Comparison of ENCODE assay signal across 8 mouse cellular contexts in the genomic region with DNA sequence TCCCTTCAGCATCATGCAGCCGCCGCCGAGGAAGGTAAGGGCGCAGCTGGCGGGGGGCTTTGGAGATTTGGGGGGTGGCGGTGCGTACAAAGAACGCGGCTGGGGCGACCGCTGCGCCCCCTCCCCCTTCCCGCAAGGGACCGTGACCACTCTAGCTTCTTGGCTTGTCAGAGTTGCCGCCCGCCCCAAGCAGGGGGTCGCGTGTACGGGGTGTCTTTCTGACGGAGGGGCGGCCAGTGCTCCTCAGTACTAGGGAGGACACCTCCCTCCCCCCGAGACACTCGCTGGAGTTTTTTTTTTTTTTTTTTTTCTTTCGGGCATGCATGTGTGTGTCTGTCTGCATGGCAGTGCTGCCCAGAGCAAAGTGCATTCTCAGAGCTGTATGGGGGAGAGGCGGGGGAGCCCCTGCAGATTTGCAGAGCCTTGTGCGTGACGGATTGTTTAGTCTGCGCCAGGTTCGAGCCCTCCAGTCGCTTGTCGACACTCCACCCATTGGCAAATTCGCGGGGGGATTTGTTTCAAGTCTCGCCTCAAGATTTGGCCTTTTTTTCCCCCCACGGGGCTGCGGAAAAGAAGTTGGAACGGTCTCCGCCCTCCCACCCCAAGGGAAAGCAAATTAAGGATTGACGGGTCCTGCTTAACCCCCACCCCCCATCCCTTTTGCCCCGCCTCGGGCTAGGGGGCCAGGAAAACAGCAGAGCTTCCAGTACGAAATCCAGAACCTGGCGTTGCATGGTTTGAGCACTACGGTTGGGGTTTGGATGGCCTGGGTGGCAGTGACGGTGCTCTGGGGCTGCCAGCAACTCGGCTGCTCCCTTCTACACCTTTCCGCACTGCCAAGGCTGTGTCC. TPM values are rescaled to one million over a fixed set of nuclear protein-coding genes. Genes with fewer than 3 reads are reported as not detected.
DNase-seq lines count a peak whose midpoint lies in the region; ATAC-seq and TF ChIP-seq lines count a peak whose summit lies in the region.

No protein-coding gene starts in this region.

- H3K36me3 ChIP-seq in hindbrain, embryonic 13.5 days: peaks cover 20% of the 10 kb centered on the region
- peaks cover 23% of the 10 kb centered on the region for H3K36me3 ChIP-seq in limb, embryonic 12.5 days
- H3K36me3 ChIP-seq in midbrain, embryonic 13.5 days: peaks cover 16% of the 10 kb centered on the region

- peaks cover 3% of the 10 kb centered on the region; the same call in 1 of the 2 replicates for H3K4me1 ChIP-seq in bone marrow, adult 2 months (ENCODE audit: control insufficient read depth, insufficient read depth, low read length)
- peaks cover 3% of the 10 kb centered on the region; the same call in 1 of the 2 replicates for H3K4me1 ChIP-seq in embryonic fibroblast, embryonic 13.5 days (ENCODE audit: control insufficient read depth, insufficient read depth, low read length)
- peaks cover 19% of the 10 kb centered on the region for H3K4me1 ChIP-seq in hindbrain, embryonic 13.5 days (replicated peaks)
- H3K4me1 ChIP-seq in limb, embryonic 12.5 days (replicated peaks): peaks cover 15% of the 10 kb centered on the region
- H3K4me1 ChIP-seq in midbrain, embryonic 13.5 days (replicated peaks): peaks cover 30% of the 10 kb centered on the region

- no peaks in the 10 kb centered on the region for H3K27me3 ChIP-seq in hindbrain, embryonic 13.5 days
- 0 out of 2 replicates have a peak, but pooled peaks cover 2% of the 10 kb centered on the region for H3K27me3 ChIP-seq in limb, embryonic 12.5 days
- H3K27me3 ChIP-seq in midbrain, embryonic 13.5 days: no peaks in the 10 kb centered on the region

- DNase-seq in layer of hippocampus, adult 11-12 months (ENCODE audit: low spot score): peak; percentile 21
- no peak for DNase-seq in layer of hippocampus, adult 9-10 months (ENCODE audit: low spot score)
- peak; percentile 63 for DNase-seq in thymus, postnatal 0 days (ENCODE audit: low spot score)

- no peak for TF ChIP-seq POLR2A in bone marrow, adult 2 months (IDR thresholded peaks at IDR 0.05; ENCODE audit: borderline replicate concordance, control insufficient read depth, low read depth, low read length)
- TF ChIP-seq POLR2A in embryonic fibroblast, embryonic 13.5 days (IDR thresholded peaks at IDR 0.05; ENCODE audit: low read depth, low read length): peak; percentile 32; the same call in 1 of the 2 replicates

- TF ChIP-seq CTCF in bone marrow, adult 2 months (IDR thresholded peaks at IDR 0.05; ENCODE audit: control insufficient read depth, insufficient read depth, low read length): no peak
- TF ChIP-seq CTCF in embryonic fibroblast, embryonic 13.5 days (IDR thresholded peaks at IDR 0.05; ENCODE audit: borderline replicate concordance, insufficient read depth, low read length): no peak

- H3K27ac ChIP-seq in bone marrow, adult 2 months (ENCODE audit: control insufficient read depth, insufficient read depth, low read depth, low read length, poor library complexity): peak overlapping the region; percentile 91
- H3K27ac ChIP-seq in embryonic fibroblast, embryonic 13.5 days (ENCODE audit: insufficient read depth, low read length): peak overlapping the region; percentile 76
- H3K27ac ChIP-seq in hindbrain, embryonic 13.5 days: peak overlapping the region; percentile 100
- H3K27ac ChIP-seq in limb, embryonic 12.5 days: peak overlapping the region; percentile 99
- peak overlapping the region; percentile 100 for H3K27ac ChIP-seq in midbrain, embryonic 13.5 days

- H3K4me2 ChIP-seq in hindbrain, embryonic 13.5 days: peak overlapping the region; percentile 83
- peak overlapping the region; percentile 92 for H3K4me2 ChIP-seq in limb, embryonic 12.5 days
- peak overlapping the region; percentile 78 for H3K4me2 ChIP-seq in midbrain, embryonic 13.5 days (replicated peaks)

- peak overlapping the region; percentile 96 for H3K9ac ChIP-seq in hindbrain, embryonic 13.5 days
- peak overlapping the region; percentile 80 for H3K9ac ChIP-seq in limb, embryonic 12.5 days (replicated peaks)
- peak overlapping the region; percentile 93 for H3K9ac ChIP-seq in midbrain, embryonic 13.5 days (replicated peaks)

- peak overlapping the region; percentile 98 for H3K4me3 ChIP-seq in bone marrow, adult 2 months (replicated peaks; ENCODE audit: control insufficient read depth, low read depth, low read length)
- H3K4me3 ChIP-seq in embryonic fibroblast, embryonic 13.5 days (ENCODE audit: insufficient read depth, low read length): peak overlapping the region; percentile 93
- H3K4me3 ChIP-seq in hindbrain, embryonic 13.5 days: peak overlapping the region; percentile 84
- peak overlapping the region; percentile 81 for H3K4me3 ChIP-seq in limb, embryonic 12.5 days (replicated peaks)
- peak overlapping the region; percentile 84 for H3K4me3 ChIP-seq in midbrain, embryonic 13.5 days (replicated peaks)

- ATAC-seq in hindbrain, embryonic 13.5 days (ENCODE audit: low FRiP score): peak; percentile 6; the same call in 1 of the 2 replicates
- peak; percentile 11 for ATAC-seq in limb, embryonic 12.5 days (ENCODE audit: insufficient number of reproducible peaks, insufficient read depth, low FRiP score, low TSS enrichment, low read depth)
- ATAC-seq in midbrain, embryonic 13.5 days: peak; percentile 38

- WGBS in bone marrow, adult 2 months: under 1% methylated on average over 47 of the region's 47 CpGs
- under 1% methylated on average over 43 of the region's 47 CpGs for WGBS in hindbrain, embryonic 13.5 days
- WGBS in limb, embryonic 12.5 days: under 1% methylated on average over 47 of the region's 47 CpGs
- under 1% methylated on average over 47 of the region's 47 CpGs for WGBS in midbrain, embryonic 13.5 days

- no peaks in the 10 kb centered on the region for H3K9me3 ChIP-seq in hindbrain, embryonic 13.5 days
- no peaks in the 10 kb centered on the region for H3K9me3 ChIP-seq in limb, embryonic 12.5 days
- H3K9me3 ChIP-seq in midbrain, embryonic 13.5 days: no peaks in the 10 kb centered on the region

RNA-seq across cellular contexts. Expression of gene Fchsd2, which starts 16.6 kb away (rescaled TPM):
- polyA plus RNA-seq in bone marrow, adult 2 months (2011; ENCODE audit: insufficient read depth, insufficient read length, low replicate concordance, missing spikeins): 7.2 and 22.6 TPM in 2 replicates
- polyA plus RNA-seq in embryonic fibroblast, embryonic 13.5 days (2011; ENCODE audit: insufficient read length, low read depth, missing spikeins): 29.0 and 30.3 TPM in 2 replicates
- 35.8 and 38.6 TPM in 2 replicates for polyA plus RNA-seq in hindbrain, embryonic 13.5 days (2015; fragmentation: Nextera tagmentation; extraction: Ambion mirVana)
- 25.1 and 27.9 TPM in 2 replicates for polyA plus RNA-seq in limb, embryonic 12.5 days (2016; fragmentation: Nextera tagmentation; extraction: Ambion mirVana)
- polyA plus RNA-seq in midbrain, embryonic 13.5 days (2015; fragmentation: Nextera tagmentation; extraction: Ambion mirVana): 37.5 and 38.2 TPM in 2 replicates
- 16.9 and 17.8 TPM in 2 replicates for polyA plus RNA-seq in thymus, postnatal 0 days (2015; fragmentation: Nextera tagmentation; extraction: Ambion mirVana)
